Mouse (Mus musculus) stomach, postnatal 0 days (tissue): ENCODE results near the gene Klhl26.

ENCODE experiments used
- CTCF ChIP-seq: IDR thresholded peaks from 2 replicates; pipeline ENCODE4 v1.5.1; 2016; ENCODE audit warnings: antibody characterized with exemption, low read depth, mild to moderate bottlenecking, moderate library complexity
- EP300 ChIP-seq: optimal IDR thresholded peaks from 2 replicates; pipeline ENCODE3; 2016; ENCODE audit warnings: antibody characterized with exemption

GRCm38 (mm10) chr8:70486941-70487520 lies 10.3 kb upstream of the Klhl26 start, which contains the start of gene Tmem59l:
- TF ChIP-seq CTCF (no peak), EP300 (no peak)
